Mouse (Mus musculus): ENCODE data around the gene Cttnbp2nl. TPM values are rescaled to one million over a fixed set of nuclear protein-coding genes. Genes with fewer than 3 reads are reported as not detected.

Cttnbp2nl gene
- polyA plus RNA-seq, 1 experiment from 2014 or later: 42.3 TPM

DNA sequence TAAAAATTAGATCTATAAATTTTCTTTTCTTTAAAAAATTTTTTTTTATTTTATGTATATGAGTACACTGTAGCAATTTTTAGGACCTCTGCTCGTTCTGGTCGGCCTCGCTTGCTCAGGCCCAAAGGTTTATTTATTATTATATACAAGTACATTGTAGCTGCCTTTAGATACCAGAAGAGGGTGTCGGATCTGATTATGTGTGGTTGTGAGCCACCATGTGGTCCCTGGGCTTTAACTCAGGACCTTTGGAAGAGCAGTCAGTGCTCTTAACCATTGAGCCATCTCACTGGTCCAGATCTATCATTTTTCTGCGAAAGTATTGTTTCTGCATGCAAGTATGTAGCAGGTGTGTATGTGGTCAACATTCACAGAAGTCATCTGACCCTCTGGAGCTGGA, 18.3 kb upstream of the Cttnbp2nl start:
- Histone ChIP-seq H3K27ac (ENCODE audit: low read depth) (no peak overlapping the region), H3K36me3 (ENCODE audit: insufficient read depth) (no peaks in the 10 kb centered on the region), H3K4me1 (ENCODE audit: insufficient read depth) (no peaks in the 10 kb centered on the region), H3K27me3 (ENCODE audit: insufficient read depth, low read length) (no peaks in the 10 kb centered on the region), H3K4me2 (no peak overlapping the region), H3K4me3 (ENCODE audit: low read depth, low read length) (no peak overlapping the region), H3K9me3 (ENCODE audit: low read depth, low read length) (no peaks in the 10 kb centered on the region), H3K9ac (no peak overlapping the region)
- TF ChIP-seq CTCF (IDR thresholded peaks at IDR 0.05; ENCODE audit: low read depth): no peak
- DNase-seq: no peak
- no peak for ATAC-seq (ENCODE audit: insufficient read depth)
- WGBS: 69% methylated on average over 5 of the region's 5 CpGs

DNA sequence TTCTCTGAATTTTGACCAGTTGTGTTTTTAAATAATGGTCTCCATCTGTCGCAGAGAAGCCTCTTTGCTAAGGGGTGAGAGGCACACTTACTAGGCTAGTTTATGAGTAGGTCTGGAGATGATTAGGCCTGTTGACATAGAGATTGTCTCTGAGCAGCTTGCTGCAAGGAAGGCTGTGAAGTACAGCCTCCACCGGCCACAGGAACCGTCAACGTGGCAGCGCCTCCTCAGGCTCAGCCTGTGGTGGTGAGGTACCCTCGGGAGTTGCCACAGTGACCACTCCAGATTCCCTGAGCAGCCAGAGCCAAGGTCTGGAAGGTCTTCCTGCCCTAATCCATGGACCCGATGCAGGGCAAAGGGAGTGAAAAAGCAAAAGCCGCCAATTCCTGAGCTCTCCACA, 17.6 kb upstream of the Cttnbp2nl start:
- Histone ChIP-seq H3K36me3 (ENCODE audit: insufficient read depth) (no peaks in the 10 kb centered on the region), H3K9ac (no peak overlapping the region), H3K27ac (ENCODE audit: low read depth) (no peak overlapping the region), H3K9me3 (ENCODE audit: low read depth, low read length) (no peaks in the 10 kb centered on the region), H3K27me3 (ENCODE audit: insufficient read depth, low read length) (no peaks in the 10 kb centered on the region), H3K4me3 (ENCODE audit: low read depth, low read length) (no peak overlapping the region), H3K4me2 (no peak overlapping the region), H3K4me1 (ENCODE audit: insufficient read depth) (no peaks in the 10 kb centered on the region)
- no peak for ATAC-seq (ENCODE audit: insufficient read depth)
- no peak for DNase-seq
- WGBS: 61% methylated on average over 8 of the region's 8 CpGs
- no peak for TF ChIP-seq CTCF (IDR thresholded peaks at IDR 0.05; ENCODE audit: low read depth)

DNA sequence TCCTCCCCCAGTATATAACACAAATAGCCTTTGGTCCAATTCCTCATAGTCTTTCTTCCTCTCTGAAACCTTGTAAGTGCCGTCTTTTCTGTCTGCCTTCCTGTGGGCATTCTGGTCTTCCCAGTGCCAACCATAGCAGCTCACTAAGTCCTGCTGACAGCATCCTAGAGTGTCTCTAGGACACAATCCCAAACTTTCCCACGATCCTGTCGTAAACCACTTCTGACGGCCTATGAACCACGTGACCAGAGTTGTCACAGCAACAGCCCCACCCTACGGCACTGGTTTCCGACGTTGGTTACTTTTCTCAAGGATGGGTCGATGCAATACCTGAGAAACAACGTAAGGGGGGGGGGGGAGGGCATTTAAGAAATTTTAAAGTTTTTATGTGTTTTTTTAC, 13.6 kb upstream of the Cttnbp2nl start, which contains the start of gene 4930564D02Rik:
TSS of gene 4930564D02Rik (plus strand) at position 301 of the 400 bp plus-strand sequence.
- no peaks in the 10 kb centered on the region for H3K4me1 ChIP-seq (ENCODE audit: insufficient read depth)
- no peak within 1 kb of the TSS for H3K27ac ChIP-seq (ENCODE audit: low read depth)
- H3K9ac ChIP-seq: no peak within 1 kb of the TSS
- no peak within 1 kb of the TSS for H3K4me2 ChIP-seq
- no peaks in the 10 kb centered on the region for H3K9me3 ChIP-seq (ENCODE audit: low read depth, low read length)
- TF ChIP-seq CTCF (IDR thresholded peaks at IDR 0.05; ENCODE audit: low read depth): no peak
- 78% methylated on average over 10 of the region's 10 CpGs for WGBS
- H3K4me3 ChIP-seq (ENCODE audit: low read depth, low read length): no peak within 1 kb of the TSS
- ATAC-seq (ENCODE audit: insufficient read depth) (no peak), DNase-seq (no peak)
- no peaks in the 10 kb centered on the region for H3K27me3 ChIP-seq (ENCODE audit: insufficient read depth, low read length)
- H3K36me3 ChIP-seq (ENCODE audit: insufficient read depth): no peaks in the 10 kb centered on the region

DNA sequence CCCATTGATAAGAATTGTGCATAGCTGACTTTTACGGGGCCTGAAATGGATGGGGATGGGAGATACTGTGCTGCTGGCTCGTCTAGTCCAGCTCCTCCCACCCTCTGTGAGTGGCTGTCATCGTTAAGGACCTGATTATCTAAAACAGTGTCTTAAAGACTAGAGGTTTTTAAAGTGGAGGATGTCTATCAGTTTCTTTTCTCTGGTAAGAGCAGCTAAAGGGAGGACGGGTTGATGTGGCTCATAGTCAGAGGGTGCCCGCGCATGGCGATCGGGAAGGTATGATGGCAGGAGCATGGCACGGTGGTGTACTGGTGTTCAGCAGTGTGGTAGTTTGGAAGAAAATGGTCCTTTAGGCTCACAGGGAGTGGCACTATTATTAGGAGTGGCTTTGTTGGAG, 9.7 kb upstream of the Cttnbp2nl start:
- Histone ChIP-seq H3K9me3 (ENCODE audit: low read depth, low read length) (no peaks in the 10 kb centered on the region), H3K4me1 (ENCODE audit: insufficient read depth) (no peaks in the 10 kb centered on the region), H3K27ac (ENCODE audit: low read depth) (no peak overlapping the region), H3K27me3 (ENCODE audit: insufficient read depth, low read length) (no peaks in the 10 kb centered on the region), H3K36me3 (ENCODE audit: insufficient read depth) (no peaks in the 10 kb centered on the region), H3K9ac (no peak overlapping the region), H3K4me3 (ENCODE audit: low read depth, low read length) (no peak overlapping the region), H3K4me2 (no peak overlapping the region)
- DNase-seq (no peak), ATAC-seq (ENCODE audit: insufficient read depth) (no peak)
- TF ChIP-seq CTCF (IDR thresholded peaks at IDR 0.05; ENCODE audit: low read depth): no peak
- WGBS: 72% methylated on average over 9 of the region's 9 CpGs

DNA sequence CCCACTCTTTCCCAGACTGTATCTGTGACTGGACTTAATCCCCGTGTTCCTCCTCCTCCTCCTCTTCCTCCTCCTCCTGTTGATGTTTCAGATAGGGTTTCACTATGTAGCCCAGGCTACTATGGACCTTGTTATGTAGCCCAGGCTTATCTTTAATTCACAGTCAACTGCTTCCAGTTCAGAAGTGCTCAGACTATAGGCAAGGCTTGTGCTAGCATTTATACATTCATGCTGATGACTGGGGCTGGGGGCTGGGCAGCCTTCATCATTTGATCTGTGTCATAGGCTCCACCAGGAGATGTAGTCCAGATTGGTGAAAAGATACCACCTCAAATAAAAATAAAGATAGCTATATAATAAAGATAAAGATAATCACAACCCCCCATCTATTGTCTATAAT, 9.0 kb upstream of the Cttnbp2nl start:
- Histone ChIP-seq H3K4me1 (ENCODE audit: insufficient read depth) (no peaks in the 10 kb centered on the region), H3K4me2 (no peak overlapping the region), H3K27me3 (ENCODE audit: insufficient read depth, low read length) (no peaks in the 10 kb centered on the region), H3K9ac (no peak overlapping the region), H3K27ac (ENCODE audit: low read depth) (no peak overlapping the region), H3K9me3 (ENCODE audit: low read depth, low read length) (no peaks in the 10 kb centered on the region), H3K4me3 (ENCODE audit: low read depth, low read length) (no peak overlapping the region), H3K36me3 (ENCODE audit: insufficient read depth) (no peaks in the 10 kb centered on the region)
- TF ChIP-seq CTCF (IDR thresholded peaks at IDR 0.05; ENCODE audit: low read depth): no peak
- DNase-seq: no peak
- no peak for ATAC-seq (ENCODE audit: insufficient read depth)
- 68% methylated on average over 1 of the region's 1 CpGs for WGBS

DNA sequence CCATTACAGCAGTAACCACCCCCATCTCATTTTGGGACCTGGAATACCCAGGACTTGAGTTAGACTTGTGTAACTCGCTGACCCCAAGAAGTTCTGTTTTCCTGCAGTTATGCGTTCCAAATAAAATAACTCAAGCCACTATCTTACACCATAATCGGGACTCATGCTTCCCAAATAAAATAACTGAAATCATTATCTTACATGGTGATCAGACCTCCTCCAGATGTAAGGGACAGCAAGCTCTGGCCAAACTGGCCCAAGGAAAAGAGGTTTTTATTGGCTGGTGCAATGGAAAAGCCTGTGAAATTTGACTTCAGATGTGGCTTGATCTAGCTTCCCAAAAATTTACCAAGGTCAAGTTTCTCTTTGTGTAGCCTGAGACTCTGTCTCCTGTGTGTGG, 8.6 kb upstream of the Cttnbp2nl start:
- Histone ChIP-seq H3K9ac (no peak overlapping the region), H3K4me2 (no peak overlapping the region), H3K4me1 (ENCODE audit: insufficient read depth) (no peaks in the 10 kb centered on the region), H3K27me3 (ENCODE audit: insufficient read depth, low read length) (no peaks in the 10 kb centered on the region), H3K9me3 (ENCODE audit: low read depth, low read length) (no peaks in the 10 kb centered on the region), H3K27ac (ENCODE audit: low read depth) (no peak overlapping the region), H3K36me3 (ENCODE audit: insufficient read depth) (no peaks in the 10 kb centered on the region), H3K4me3 (ENCODE audit: low read depth, low read length) (no peak overlapping the region)
- no peak for TF ChIP-seq CTCF (IDR thresholded peaks at IDR 0.05; ENCODE audit: low read depth)
- ATAC-seq (ENCODE audit: insufficient read depth): no peak
- WGBS: 78% methylated on average over 3 of the region's 3 CpGs
- DNase-seq: no peak

DNA sequence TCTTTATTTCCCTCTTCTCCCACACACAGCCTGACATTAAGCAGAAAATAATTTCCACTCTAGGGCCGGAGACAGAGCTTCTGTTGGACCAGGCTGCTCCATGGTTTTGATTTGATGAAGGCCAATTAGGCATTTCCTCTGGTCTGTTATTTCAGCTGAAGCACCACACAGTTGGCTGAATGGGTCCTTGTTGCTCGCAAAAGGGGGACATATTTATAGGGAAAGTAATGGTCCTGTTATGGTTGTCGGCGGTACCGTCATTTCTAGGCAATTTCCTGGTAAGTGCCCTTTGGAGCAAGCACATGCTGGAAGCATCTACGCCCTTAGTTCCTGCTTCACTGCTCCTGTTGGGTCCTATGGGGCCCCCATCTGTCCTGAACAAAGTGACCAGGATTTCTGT, 8.0 kb upstream of the Cttnbp2nl start:
- no peak for DNase-seq
- H3K4me1 ChIP-seq (ENCODE audit: insufficient read depth): no peaks in the 10 kb centered on the region
- H3K4me2 ChIP-seq: no peak overlapping the region
- H3K9ac ChIP-seq: no peak overlapping the region
- H3K27me3 ChIP-seq (ENCODE audit: insufficient read depth, low read length): no peaks in the 10 kb centered on the region
- no peak overlapping the region for H3K27ac ChIP-seq (ENCODE audit: low read depth)
- no peaks in the 10 kb centered on the region for H3K36me3 ChIP-seq (ENCODE audit: insufficient read depth)
- TF ChIP-seq CTCF (IDR thresholded peaks at IDR 0.05; ENCODE audit: low read depth): no peak
- no peaks in the 10 kb centered on the region for H3K9me3 ChIP-seq (ENCODE audit: low read depth, low read length)
- ATAC-seq (ENCODE audit: insufficient read depth): no peak
- WGBS: 73% methylated on average over 6 of the region's 6 CpGs
- no peak overlapping the region for H3K4me3 ChIP-seq (ENCODE audit: low read depth, low read length)

DNA sequence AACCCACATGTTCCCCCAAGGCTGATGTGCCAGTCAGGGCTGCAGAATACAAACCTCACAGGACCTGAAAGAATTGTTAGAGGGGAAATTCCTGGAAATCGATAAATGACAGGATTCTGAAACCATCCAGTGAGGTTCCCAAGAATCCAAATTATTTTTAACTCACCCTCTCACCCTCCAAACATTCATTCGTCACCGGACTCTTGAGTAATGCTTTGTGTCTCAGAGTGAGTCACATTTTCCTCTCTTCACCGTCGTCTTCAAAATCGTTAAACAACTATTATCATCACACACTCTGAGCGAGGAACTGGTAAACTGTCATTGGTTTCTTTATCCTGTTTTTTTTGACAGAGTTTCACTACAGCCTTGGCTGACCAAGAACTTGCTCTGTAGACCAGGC, 7.0 kb upstream of the Cttnbp2nl start:
- no peak overlapping the region for H3K4me3 ChIP-seq (ENCODE audit: low read depth, low read length)
- no peak overlapping the region for H3K4me2 ChIP-seq
- H3K36me3 ChIP-seq (ENCODE audit: insufficient read depth): no peaks in the 10 kb centered on the region
- H3K27me3 ChIP-seq (ENCODE audit: insufficient read depth, low read length): no peaks in the 10 kb centered on the region
- no peaks in the 10 kb centered on the region for H3K4me1 ChIP-seq (ENCODE audit: insufficient read depth)
- ATAC-seq (ENCODE audit: insufficient read depth) (no peak), DNase-seq (no peak)
- no peak for TF ChIP-seq CTCF (IDR thresholded peaks at IDR 0.05; ENCODE audit: low read depth)
- H3K9me3 ChIP-seq (ENCODE audit: low read depth, low read length): no peaks in the 10 kb centered on the region
- H3K9ac ChIP-seq: no peak overlapping the region
- WGBS: 50% methylated on average over 7 of the region's 7 CpGs
- no peak overlapping the region for H3K27ac ChIP-seq (ENCODE audit: low read depth)

Data from lung, embryonic 14.5 days (tissue).